Mouse (Mus musculus): ENCODE data around the gene Ndufb3.

- TF ChIP-seq POLR2A (IDR thresholded peaks at IDR 0.05; ENCODE audit: low read depth, low read length) (no peak), CTCF (conservative IDR thresholded peaks at IDR 0.05; ENCODE audit: insufficient read depth, insufficient read length, low read depth, low read length) (no peak)
Measured at GRCm38 (mm10) chr1:58603738-58604137, 17.6 kb downstream of the Ndufb3 start.
